Comparison of ENCODE assay signal across 26 mouse cellular contexts in the genomic region with DNA sequence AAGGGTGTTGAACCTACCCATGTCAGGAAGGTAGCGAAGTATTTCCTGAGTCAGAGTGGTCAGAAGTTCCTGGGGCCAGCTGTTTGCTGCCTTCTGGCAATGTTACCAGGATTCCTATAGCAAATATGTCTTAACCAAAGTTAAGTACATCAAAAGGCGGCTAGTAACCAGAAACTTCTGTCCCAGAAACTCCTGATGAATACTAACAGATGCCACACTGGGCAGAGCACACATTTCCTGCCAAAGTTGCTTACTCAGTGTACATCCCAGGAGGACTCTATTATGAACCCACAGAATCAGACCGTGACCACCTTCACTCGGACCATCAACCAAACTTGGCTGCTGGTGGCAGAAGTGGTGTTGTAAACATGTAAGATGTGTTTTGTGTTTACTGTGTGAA.
"Had no signal": no experiment of that assay in that cellular context is flagged by ENCODE, and none has a peak within 500 bp of the region (broad histone marks: within the 10 kb centered on the region; RNA-seq: fewer than 3 reads in every experiment).

No protein-coding gene starts in this region.

- ATAC-seq: hindbrain, embryonic 16.5 days; inflammation-experienced regulatory T-cells, adult 6 months; intestine, embryonic 15.5 days; intestine, postnatal 0 days had no signal

- H3K27ac ChIP-seq: gastrocnemius, adult 2 months; heart, embryonic 10.5 days; hindbrain, embryonic 10.5 days; hindbrain, embryonic 12.5 days; hindbrain, embryonic 14.5 days; intestine, embryonic 15.5 days; layer of hippocampus, adult 2 months; left cerebral cortex, adult 2 months; limb, embryonic 13.5 days; liver, embryonic 13.5 days had no signal

- H3K27me3 ChIP-seq: heart, embryonic 12.5 days; hindbrain, embryonic 12.5 days; intestine, embryonic 15.5 days; limb, embryonic 13.5 days; liver, embryonic 13.5 days had no signal

- H3K4me2 ChIP-seq: heart, embryonic 12.5 days; hindbrain, embryonic 12.5 days; hindbrain, embryonic 14.5 days; intestine, embryonic 15.5 days; limb, embryonic 13.5 days; liver, embryonic 11.5 days; liver, embryonic 13.5 days had no signal

- H3K36me3 ChIP-seq: heart, embryonic 10.5 days; heart, embryonic 12.5 days; hindbrain, embryonic 10.5 days; hindbrain, embryonic 12.5 days; intestine, embryonic 15.5 days; limb, embryonic 13.5 days; liver, embryonic 13.5 days had no signal

- H3K4me1 ChIP-seq: heart, embryonic 10.5 days; heart, embryonic 12.5 days; hindbrain, embryonic 10.5 days; hindbrain, embryonic 12.5 days; intestine, embryonic 15.5 days; limb, embryonic 13.5 days; liver, embryonic 13.5 days had no signal

- H3K4me3 ChIP-seq: gastrocnemius, adult 2 months; heart, embryonic 10.5 days; heart, embryonic 12.5 days; hindbrain, embryonic 10.5 days; hindbrain, embryonic 12.5 days; intestine, embryonic 15.5 days; layer of hippocampus, adult 2 months; left cerebral cortex, adult 2 months; limb, embryonic 13.5 days; liver, embryonic 13.5 days had no signal

- DNase-seq: gastrocnemius, adult 2 months; gastrocnemius, postnatal 10 days; gastrocnemius, postnatal 25 days; heart, adult 18-20 months; heart, postnatal 10 days; heart, postnatal 4 days; kidney, adult 18-20 months; kidney, adult 8-10 months; kidney, postnatal 10 days; kidney, postnatal 25 days; kidney, postnatal 4 days; liver; liver, embryonic 13.5 days had no signal

- H3K9me3 ChIP-seq: heart, embryonic 10.5 days; heart, embryonic 12.5 days; hindbrain, embryonic 10.5 days; hindbrain, embryonic 12.5 days; intestine, embryonic 15.5 days; limb, embryonic 13.5 days; liver, embryonic 13.5 days had no signal

- H3K9ac ChIP-seq: heart, embryonic 12.5 days; hindbrain, embryonic 12.5 days; hindbrain, embryonic 14.5 days; intestine, embryonic 15.5 days; limb, embryonic 13.5 days; liver, embryonic 13.5 days had no signal
